Mouse (Mus musculus): Measurements from ENCODE around the gene Usp20. TPM values are rescaled to one million over a fixed set of nuclear protein-coding genes. Genes with fewer than 3 reads are reported as not detected.
A peak's percentile ranks its signal among the peaks of the same experiment; 100 is the strongest.

Gene Usp20
- polyA plus RNA-seq, 1 experiment from 2014 or later, result 33.4 TPM

DNA sequence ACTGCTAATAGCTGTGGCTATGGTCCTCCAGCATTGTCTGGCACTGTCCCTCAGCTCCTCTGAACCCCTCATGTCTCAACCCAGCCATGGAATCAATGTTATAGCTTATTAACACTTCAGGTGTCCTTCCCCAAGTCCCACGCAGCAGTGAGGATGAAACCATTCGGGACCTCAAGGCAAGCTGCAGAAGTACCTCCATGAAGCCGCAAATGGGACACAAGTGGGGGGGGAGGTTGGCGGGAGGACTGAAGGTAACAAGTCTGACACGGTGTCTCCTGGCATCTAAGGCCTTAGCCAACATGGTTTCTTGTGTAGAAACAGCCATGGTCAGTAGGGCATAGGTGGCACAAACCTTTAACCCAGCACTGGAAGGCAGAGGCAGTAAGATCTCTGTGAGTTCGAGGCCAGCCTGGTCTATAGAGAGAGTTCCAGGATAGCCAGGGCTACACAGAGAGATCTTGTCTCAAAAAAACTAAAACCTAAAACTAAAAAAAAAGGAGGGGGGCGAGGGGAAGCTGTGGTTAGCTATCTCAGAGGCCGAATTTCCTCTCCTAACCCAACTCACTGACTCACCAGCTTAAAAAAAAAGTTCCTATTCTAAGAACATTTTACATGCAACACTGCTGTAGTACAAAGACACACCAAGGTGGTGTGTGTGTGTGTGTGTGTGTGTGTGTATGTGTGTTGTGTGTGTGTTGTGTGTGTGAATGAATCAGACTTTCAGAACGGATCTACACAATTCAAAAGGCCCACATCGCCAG, 80.0 kb downstream of the Usp20 start:
- H3K4me2 ChIP-seq (replicated peaks), result no peak overlapping the region
- H3K27me3 ChIP-seq (ENCODE audit: control insufficient read depth, insufficient read depth, low read length), result no peaks in the 10 kb centered on the region
- ATAC-seq (ENCODE audit: low FRiP score) (no peak), DNase-seq (ENCODE audit: low spot score) (no peak)
- peaks cover 15% of the 10 kb centered on the region for H3K36me3 ChIP-seq (replicated peaks; ENCODE audit: control insufficient read depth, insufficient read depth)
- no peak overlapping the region for H3K4me3 ChIP-seq (replicated peaks; ENCODE audit: low read length)
- H3K9me3 ChIP-seq (ENCODE audit: control insufficient read depth, low read length), result no peaks in the 10 kb centered on the region
- H3K4me1 ChIP-seq (replicated peaks; ENCODE audit: control insufficient read depth, insufficient read depth, low read length), result no peaks in the 10 kb centered on the region
- H3K27ac ChIP-seq, result no peak overlapping the region
- H3K9ac ChIP-seq, result no peak overlapping the region
- WGBS, result 92% methylated on average over 10 of the region's 10 CpGs

DNA sequence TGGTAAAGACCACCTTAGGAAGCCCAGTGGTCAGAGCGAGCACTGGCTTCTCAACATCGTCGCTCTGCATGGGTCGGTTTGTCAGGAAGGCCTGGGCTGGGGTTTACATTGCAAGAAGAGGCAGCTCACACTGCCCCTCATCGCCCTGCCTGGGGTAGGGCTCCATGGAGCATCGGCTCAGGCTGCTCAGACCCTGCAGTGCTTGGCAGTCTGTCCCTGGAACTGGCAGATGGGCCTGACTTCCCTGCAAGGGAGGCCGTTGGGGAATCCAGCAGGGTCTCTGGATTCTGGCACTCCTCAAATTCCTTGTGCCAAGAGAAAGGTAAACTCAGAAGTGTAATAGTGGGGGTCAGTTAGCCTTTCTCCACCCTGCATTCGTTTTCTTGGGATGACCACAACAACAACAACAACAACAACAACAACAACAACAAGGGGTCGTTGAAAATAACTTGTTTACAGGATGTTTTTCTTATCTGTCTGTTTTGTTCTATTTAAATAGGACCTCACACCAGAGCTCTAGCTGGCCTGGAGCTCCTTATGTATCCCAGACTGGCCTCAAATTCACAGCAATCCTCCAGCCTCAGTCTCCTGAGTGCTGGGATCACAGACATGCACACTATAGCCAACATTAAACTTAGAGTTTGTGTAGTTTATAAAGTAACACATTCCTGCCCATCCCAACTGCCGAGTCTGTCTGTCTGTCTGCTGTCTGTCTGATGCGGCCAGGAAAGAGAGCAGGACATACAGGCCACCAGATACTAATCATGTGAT, 84.1 kb downstream of the Usp20 start:
- H3K9ac ChIP-seq, result no peak overlapping the region
- no peak overlapping the region for H3K4me2 ChIP-seq (replicated peaks)
- 0 out of 2 replicates have a peak, but pooled peaks cover 7% of the 10 kb centered on the region for H3K4me1 ChIP-seq (replicated peaks; ENCODE audit: control insufficient read depth, insufficient read depth, low read length)
- 74% methylated on average over 11 of the region's 11 CpGs for WGBS
- 0 out of 2 replicates have a peak, but pooled peaks cover 3% of the 10 kb centered on the region for H3K36me3 ChIP-seq (replicated peaks; ENCODE audit: control insufficient read depth, insufficient read depth)
- DNase-seq (ENCODE audit: low spot score) (no peak), ATAC-seq (ENCODE audit: low FRiP score) (peak; percentile 48; the same call in 1 of the 2 replicates)
- H3K27me3 ChIP-seq (ENCODE audit: control insufficient read depth, insufficient read depth, low read length), result no peaks in the 10 kb centered on the region
- H3K9me3 ChIP-seq (ENCODE audit: control insufficient read depth, low read length), result no peaks in the 10 kb centered on the region
- no peak overlapping the region for H3K27ac ChIP-seq
- no peak overlapping the region for H3K4me3 ChIP-seq (replicated peaks; ENCODE audit: low read length)

DNA sequence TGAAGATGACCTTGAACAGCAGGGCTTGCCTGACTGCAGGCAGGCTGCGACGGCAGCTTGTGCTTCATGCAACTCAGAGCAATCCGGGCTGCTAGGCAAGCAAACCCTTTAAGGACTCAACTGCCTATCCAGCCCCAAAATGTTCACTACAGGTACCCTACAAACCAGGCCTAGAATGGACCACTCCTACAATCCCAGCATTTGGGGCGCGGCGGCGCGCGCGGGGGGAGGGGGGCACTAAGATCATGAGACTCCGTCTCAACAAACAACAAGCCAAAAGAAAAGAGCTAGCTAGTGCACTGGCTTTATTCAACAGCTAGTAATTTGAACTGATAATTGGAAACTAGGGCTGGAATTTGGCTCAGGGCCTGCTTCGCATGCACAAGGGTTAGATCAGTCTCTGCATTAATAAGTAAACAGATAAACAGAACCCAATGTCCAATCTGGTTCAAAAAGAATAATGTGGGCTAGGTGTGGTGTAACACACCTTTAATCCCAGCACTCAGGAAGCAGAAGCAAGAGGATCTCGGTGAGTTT, 85.0 kb downstream of the Usp20 start:
- ATAC-seq (ENCODE audit: low FRiP score), result no peak
- H3K27ac ChIP-seq, result 0 out of 2 replicates have a peak overlapping the region, but pooled peaks have one; percentile 75
- 72% methylated on average over 13 of the region's 13 CpGs for WGBS
- H3K27me3 ChIP-seq (ENCODE audit: control insufficient read depth, insufficient read depth, low read length), result no peaks in the 10 kb centered on the region
- H3K4me1 ChIP-seq (replicated peaks; ENCODE audit: control insufficient read depth, insufficient read depth, low read length), result 0 out of 2 replicates have a peak, but pooled peaks cover 7% of the 10 kb centered on the region
- no peak overlapping the region for H3K9ac ChIP-seq
- H3K36me3 ChIP-seq (replicated peaks; ENCODE audit: control insufficient read depth, insufficient read depth), result 0 out of 2 replicates have a peak, but pooled peaks cover 3% of the 10 kb centered on the region
- H3K9me3 ChIP-seq (ENCODE audit: control insufficient read depth, low read length), result no peaks in the 10 kb centered on the region
- H3K4me3 ChIP-seq (replicated peaks; ENCODE audit: low read length), result no peak overlapping the region
- H3K4me2 ChIP-seq (replicated peaks), result no peak overlapping the region
- DNase-seq (ENCODE audit: low spot score), result no peak

GRCm38 (mm10) chr2:31067696-31068245, 85.7 kb downstream of the Usp20 start:
- Histone ChIP-seq H3K27me3 (ENCODE audit: control insufficient read depth, insufficient read depth, low read length) (no peaks in the 10 kb centered on the region), H3K27ac (peak overlapping the region; percentile 75), H3K4me2 (replicated peaks) (no peak overlapping the region), H3K36me3 (replicated peaks; ENCODE audit: control insufficient read depth, insufficient read depth) (0 out of 2 replicates have a peak, but pooled peaks cover 3% of the 10 kb centered on the region), H3K9ac (no peak overlapping the region), H3K4me1 (replicated peaks; ENCODE audit: control insufficient read depth, insufficient read depth, low read length) (0 out of 2 replicates have a peak, but pooled peaks cover 7% of the 10 kb centered on the region), H3K9me3 (ENCODE audit: control insufficient read depth, low read length) (no peaks in the 10 kb centered on the region), H3K4me3 (replicated peaks; ENCODE audit: low read length) (no peak overlapping the region)
- no peak for ATAC-seq (ENCODE audit: low FRiP score)
- DNase-seq (ENCODE audit: low spot score), result no peak
- WGBS, result 45% methylated on average over 7 of the region's 7 CpGs

GRCm38 (mm10) chr2:31068246-31069113, 86.4 kb downstream of the Usp20 start:
- peak overlapping the region; percentile 75 for H3K27ac ChIP-seq
- H3K9ac ChIP-seq, result no peak overlapping the region
- H3K4me1 ChIP-seq (replicated peaks; ENCODE audit: control insufficient read depth, insufficient read depth, low read length), result 0 out of 2 replicates have a peak, but pooled peaks cover 7% of the 10 kb centered on the region
- DNase-seq (ENCODE audit: low spot score) (no peak), ATAC-seq (ENCODE audit: low FRiP score) (peak; percentile 79; the same call in 1 of the 2 replicates)
- no peak overlapping the region for H3K4me3 ChIP-seq (replicated peaks; ENCODE audit: low read length)
- 6% methylated on average over 13 of the region's 13 CpGs for WGBS
- H3K9me3 ChIP-seq (ENCODE audit: control insufficient read depth, low read length), result no peaks in the 10 kb centered on the region
- 0 out of 2 replicates have a peak, but pooled peaks cover 3% of the 10 kb centered on the region for H3K36me3 ChIP-seq (replicated peaks; ENCODE audit: control insufficient read depth, insufficient read depth)
- H3K4me2 ChIP-seq (replicated peaks), result no peak overlapping the region
- H3K27me3 ChIP-seq (ENCODE audit: control insufficient read depth, insufficient read depth, low read length), result no peaks in the 10 kb centered on the region

DNA sequence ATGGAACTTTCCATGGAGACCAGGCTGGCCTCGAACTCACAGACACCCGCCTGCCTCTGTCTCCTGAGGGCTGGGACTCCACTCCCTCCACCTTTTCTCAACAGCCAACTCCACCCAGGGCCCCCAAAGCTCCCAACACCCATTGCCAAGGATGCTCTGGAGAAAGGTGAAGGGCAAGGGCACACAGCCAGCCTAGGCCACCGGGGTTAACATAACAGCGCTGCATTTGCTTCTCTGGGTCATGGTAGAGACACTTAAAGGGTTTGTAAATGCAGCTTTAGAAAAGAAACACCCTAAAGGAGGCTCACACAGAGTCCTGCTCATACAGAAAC, 87.0 kb downstream of the Usp20 start:
- no peaks in the 10 kb centered on the region for H3K27me3 ChIP-seq (ENCODE audit: control insufficient read depth, insufficient read depth, low read length)
- no peak for ATAC-seq (ENCODE audit: low FRiP score)
- 0 out of 2 replicates have a peak, but pooled peaks cover 7% of the 10 kb centered on the region for H3K4me1 ChIP-seq (replicated peaks; ENCODE audit: control insufficient read depth, insufficient read depth, low read length)
- H3K9ac ChIP-seq, result no peak overlapping the region
- H3K4me2 ChIP-seq (replicated peaks), result no peak overlapping the region
- H3K4me3 ChIP-seq (replicated peaks; ENCODE audit: low read length), result no peak overlapping the region
- H3K27ac ChIP-seq, result peak overlapping the region; percentile 75
- no peak for DNase-seq (ENCODE audit: low spot score)
- H3K36me3 ChIP-seq (replicated peaks; ENCODE audit: control insufficient read depth, insufficient read depth), result 0 out of 2 replicates have a peak, but pooled peaks cover 3% of the 10 kb centered on the region
- H3K9me3 ChIP-seq (ENCODE audit: control insufficient read depth, low read length), result no peaks in the 10 kb centered on the region
- WGBS, result 60% methylated on average over 4 of the region's 4 CpGs

GRCm38 (mm10) chr2:31069506-31069905, 87.4 kb downstream of the Usp20 start:
- Histone ChIP-seq H3K27me3 (ENCODE audit: control insufficient read depth, insufficient read depth, low read length) (no peaks in the 10 kb centered on the region), H3K4me1 (replicated peaks; ENCODE audit: control insufficient read depth, insufficient read depth, low read length) (0 out of 2 replicates have a peak, but pooled peaks cover 7% of the 10 kb centered on the region), H3K4me3 (replicated peaks; ENCODE audit: low read length) (no peak overlapping the region), H3K9me3 (ENCODE audit: control insufficient read depth, low read length) (no peaks in the 10 kb centered on the region), H3K9ac (no peak overlapping the region), H3K36me3 (replicated peaks; ENCODE audit: control insufficient read depth, insufficient read depth) (0 out of 2 replicates have a peak, but pooled peaks cover 3% of the 10 kb centered on the region), H3K4me2 (replicated peaks) (no peak overlapping the region), H3K27ac (peak overlapping the region; percentile 75)
- 88% methylated on average over 7 of the region's 7 CpGs for WGBS
- ATAC-seq (ENCODE audit: low FRiP score), result no peak
- no peak for DNase-seq (ENCODE audit: low spot score)
